Mouse (Mus musculus) effector memory CD4-positive, alpha-beta T cell, adult 5 months (primary cell): ENCODE results near the gene A730071L15Rik. TPM values are rescaled to one million over a fixed set of nuclear protein-coding genes. Genes with fewer than 3 reads are reported as not detected.

Experiments
- polyA plus RNA-seq: library from polyadenylated mRNA; unstranded; fragments of 100-300 nt; shearing (Covaris generic); gene quantifications from one replicate; pipeline ENCODE4 v1.2.1, GENCODE M21; 2017

The A730071L15Rik gene
- 0.35 TPM for polyA plus RNA-seq

DNA sequence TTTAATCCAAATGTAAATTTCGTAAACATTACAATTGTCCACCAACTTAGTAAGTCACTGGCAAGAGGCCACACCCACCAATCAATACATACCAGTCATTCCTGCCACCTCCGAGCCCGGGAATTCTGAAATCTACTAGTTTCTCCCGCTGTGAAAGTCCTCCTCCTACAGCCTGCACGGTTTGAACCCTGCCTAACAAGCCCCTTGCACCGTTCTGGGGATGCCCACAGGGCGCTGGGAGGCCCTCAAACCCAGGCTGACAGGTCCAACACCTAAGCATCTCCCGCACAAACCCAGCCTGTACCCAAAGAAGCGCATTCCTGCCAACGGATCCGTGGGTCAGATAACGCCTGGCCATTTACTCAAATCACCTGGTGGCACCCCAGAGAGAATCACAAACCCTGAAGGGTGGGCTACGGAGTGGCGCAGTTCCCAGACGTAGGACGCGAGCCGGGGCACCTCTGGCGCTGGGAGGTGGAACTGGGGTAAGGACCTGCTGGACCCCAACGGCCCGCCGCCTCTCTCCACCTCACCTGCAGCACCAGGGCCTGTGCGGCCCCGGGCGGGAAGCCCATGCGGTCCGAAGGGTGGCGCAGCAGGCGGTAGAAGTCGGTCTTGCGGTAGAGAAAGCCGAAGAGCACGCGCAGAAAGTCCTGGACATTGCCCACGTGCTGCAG is at the start of gene A730071L15Rik:
Gene A730071L15Rik, plus strand, starts transcription at position 620 of the 677 bp plus-strand sequence.

GRCm38 (mm10) chr11:6200087-6200569 is 299 bp downstream of the A730071L15Rik start, which contains the start of gene Nudcd3:
TSS of gene Nudcd3 (minus strand) at chr11:6200415.

GRCm38 (mm10) chr11:6230012-6230411 is 30.2 kb downstream of the A730071L15Rik start, which contains the start of gene Npc1l1:
TSS of gene Npc1l1 (minus strand) at chr11:6230143.

Other genes starting within 250 kb of the A730071L15Rik start
- gene Gck, start 249.9 kb upstream of the A730071L15Rik start, polyA plus RNA-seq = not detected
- 30.5 TPM for gene Ykt6, start 244.3 kb upstream of the A730071L15Rik start, polyA plus RNA-seq
- gene Camk2b, start 133.7 kb upstream of the A730071L15Rik start, polyA plus RNA-seq = 4.8 TPM
- gene Nudcd3, start 386 bp downstream of the A730071L15Rik start, polyA plus RNA-seq = 46.3 TPM
- gene Npc1l1, start 30.1 kb downstream of the A730071L15Rik start, polyA plus RNA-seq = not detected
- gene Ddx56, start 67.7 kb downstream of the A730071L15Rik start, polyA plus RNA-seq = 54.1 TPM
- gene Tmed4, start 74.8 kb downstream of the A730071L15Rik start, polyA plus RNA-seq = 46.1 TPM
- 209 TPM for gene Ogdh, start 91.6 kb downstream of the A730071L15Rik start, polyA plus RNA-seq
- gene Zmiz2, start 189.0 kb downstream of the A730071L15Rik start, polyA plus RNA-seq = 68.9 TPM
- 3,883 TPM for gene Ppia, start 215.4 kb downstream of the A730071L15Rik start, polyA plus RNA-seq
- 146 TPM for gene H2afv, start 244.4 kb downstream of the A730071L15Rik start, polyA plus RNA-seq